Mouse (Mus musculus) hindbrain, embryonic 11.5 days (tissue): ENCODE data around the gene Tk1. TPM values are rescaled to one million over a fixed set of nuclear protein-coding genes. Genes with fewer than 3 reads are reported as not detected.

Source experiments
- ATAC-seq: fragments of 200-750 bp; cut with Nextera tagmentation; 2 replicates; pipeline ENCODE4 v1.8.0; 2017; ENCODE audit warnings: mild to moderate bottlenecking, moderate TSS enrichment, moderate library complexity; ENCODE audit not compliant: low FRiP score
- DNase-seq: peaks from one replicate; pipeline ENCODE4 v3.0.0-alpha.2; 2015; ENCODE audit warnings: low spot score
- H3K27ac ChIP-seq: fragments of 300-500 bp; sonication (generic); 2 replicates; pipeline ENCODE4 v1.5.1; 2014; ENCODE audit warnings: mild to moderate bottlenecking, low read depth, low read length
- H3K27me3 ChIP-seq: fragments of 300-500 bp; sonication (generic); 2 replicates; pipeline ENCODE4 v1.6.1; 2014; ENCODE audit warnings: mild to moderate bottlenecking, low read length, moderate library complexity, mixed read lengths; ENCODE audit not compliant: control insufficient read depth, insufficient read depth
- H3K36me3 ChIP-seq: fragments of 300-500 bp; sonication (generic); 2 replicates; pipeline ENCODE4 v1.6.1; 2014; ENCODE audit warnings: mild to moderate bottlenecking, low read length, moderate library complexity, mixed read lengths; ENCODE audit not compliant: control insufficient read depth, insufficient read depth
- H3K4me1 ChIP-seq: fragments of 300-500 bp; sonication (generic); replicated peaks from 2 replicates; pipeline ENCODE4 v1.6.1; 2014; ENCODE audit warnings: low read length, mixed read lengths; ENCODE audit not compliant: control insufficient read depth, insufficient read depth
- H3K4me2 ChIP-seq: fragments of 300-500 bp; sonication (generic); replicated peaks from 2 replicates; pipeline ENCODE4 v1.6.1; 2014; ENCODE audit warnings: mild to moderate bottlenecking, low read depth, low read length
- H3K4me3 ChIP-seq: fragments of 300-500 bp; sonication (generic); 2 replicates; pipeline ENCODE4 v1.5.1; 2014; ENCODE audit warnings: low read depth, low read length
- H3K9ac ChIP-seq: fragments of 300-500 bp; sonication (generic); 2 replicates; pipeline ENCODE4 v1.6.1; 2014; ENCODE audit warnings: low read depth, low read length
- H3K9me3 ChIP-seq: fragments of 300-500 bp; sonication (generic); 2 replicates; pipeline ENCODE4 v1.6.1; 2016; ENCODE audit warnings: low read length; ENCODE audit not compliant: control insufficient read depth
- WGBS: fragments of 180-500 bp; shearing (Covaris S2); extraction: QIAGEN DNeasy Blood & Tissue Kit; methylation state at CpG from one replicate; pipeline ENCODE4 v1.1.7; 2014; 5-methylcytosine and 5-hydroxymethylcytosine counted together
- polyA plus RNA-seq: library from polyadenylated mRNA; unstranded; fragments of >200 nt; fragmentation: Nextera tagmentation; extraction: Ambion mirVana; gene quantifications from 2 replicates; pipeline ENCODE4 v1.2.1, GENCODE M21; 2014

Tk1 gene
- polyA plus RNA-seq, 1 experiment from 2014 or later = 73.3 TPM

GRCm38 (mm10) chr11:117768725-117769682, 56.9 kb downstream of the Tk1 start:
- Histone ChIP-seq H3K9me3 (no peaks in the 10 kb centered on the region), H3K4me2 (no peak overlapping the region), H3K9ac (no peak overlapping the region), H3K27ac (0 out of 2 replicates have a peak overlapping the region, but pooled peaks have one; percentile 4), H3K36me3 (0 out of 2 replicates have a peak, but pooled peaks cover 5% of the 10 kb centered on the region), H3K4me3 (no peak overlapping the region), H3K4me1 (no peaks in the 10 kb centered on the region), H3K27me3 (no peaks in the 10 kb centered on the region)
- WGBS = 87% methylated on average over 20 of the region's 20 CpGs
- ATAC-seq (no peak), DNase-seq (no peak)

- no peaks in the 10 kb centered on the region for H3K27me3 ChIP-seq
- H3K36me3 ChIP-seq = 0 out of 2 replicates have a peak, but pooled peaks cover 5% of the 10 kb centered on the region
- no peaks in the 10 kb centered on the region for H3K9me3 ChIP-seq
- H3K4me2 ChIP-seq = no peak overlapping the region
- 93% methylated on average over 3 of the region's 3 CpGs for WGBS
- no peak overlapping the region for H3K27ac ChIP-seq
- H3K4me1 ChIP-seq = no peaks in the 10 kb centered on the region
- H3K9ac ChIP-seq = no peak overlapping the region
- ATAC-seq (no peak), DNase-seq (no peak)
- no peak overlapping the region for H3K4me3 ChIP-seq
Measured at GRCm38 (mm10) chr11:117766275-117766674, 59.6 kb downstream of the Tk1 start.

Other genes starting within 250 kb of the Tk1 start
- gene Tnrc6c, start 171.8 kb downstream of the Tk1 start, polyA plus RNA-seq = 17.0 and 20.6 TPM in 2 replicates
- gene Tmc8, start 44.0 kb downstream of the Tk1 start, polyA plus RNA-seq = 0.86 and 0.93 TPM in 2 replicates
- 8.1 and 9.5 TPM in 2 replicates for gene Tmc6, start 43.9 kb downstream of the Tk1 start, polyA plus RNA-seq
- 1.5 TPM in 1 of 2 replicates, not detected in the other for gene 6030468B19Rik, start 28.4 kb downstream of the Tk1 start, polyA plus RNA-seq
- 0.83 and 1.2 TPM in 2 replicates for gene Gm20708, start 16.4 kb downstream of the Tk1 start, polyA plus RNA-seq
- gene Syngr2, start 16.4 kb downstream of the Tk1 start, polyA plus RNA-seq = 28.0 and 33.7 TPM in 2 replicates
- 3.4 and 3.5 TPM in 2 replicates for gene Afmid, start 168 bp downstream of the Tk1 start, polyA plus RNA-seq
- 296 and 301 TPM in 2 replicates for gene Birc5, start 23.2 kb upstream of the Tk1 start, polyA plus RNA-seq
- not detected in 2 replicates for gene Tmem235, start 34.7 kb upstream of the Tk1 start, polyA plus RNA-seq
- 1.4 and 1.7 TPM in 2 replicates for gene Tha1, start 47.4 kb upstream of the Tk1 start, polyA plus RNA-seq
- gene Socs3, start 144.0 kb upstream of the Tk1 start, polyA plus RNA-seq = 3.4 and 5.6 TPM in 2 replicates
- gene Pgs1, start 160.2 kb upstream of the Tk1 start, polyA plus RNA-seq = 38.6 and 39.1 TPM in 2 replicates